Mouse (Mus musculus) hindlimb bud, embryonic 11.5 days (tissue): ENCODE measurements around the gene Tmem14a.
"Not testable (repeated sequence)": the region's sequence is repeated elsewhere in the genome, so short reads cannot be mapped to it uniquely, and the experiment has no call there.

Experiments
- DNase-seq: peaks from one replicate; pipeline ENCODE4 v3.0.0-alpha.2; 2012; ENCODE audit warnings: low read depth, low spot score; ENCODE audit errors: extremely low spot score

Gene Tmem14a

GRCm38 (mm10) chr1:21218489-21218919, at the start of gene Tmem14a:
Tmem14a (plus strand) TSS chr1:21218575.
- DNase-seq = peak; percentile 60

- no peak for DNase-seq
Measured at GRCm38 (mm10) chr1:21185196-21185595, 33.2 kb upstream of the Tmem14a start.

DNA sequence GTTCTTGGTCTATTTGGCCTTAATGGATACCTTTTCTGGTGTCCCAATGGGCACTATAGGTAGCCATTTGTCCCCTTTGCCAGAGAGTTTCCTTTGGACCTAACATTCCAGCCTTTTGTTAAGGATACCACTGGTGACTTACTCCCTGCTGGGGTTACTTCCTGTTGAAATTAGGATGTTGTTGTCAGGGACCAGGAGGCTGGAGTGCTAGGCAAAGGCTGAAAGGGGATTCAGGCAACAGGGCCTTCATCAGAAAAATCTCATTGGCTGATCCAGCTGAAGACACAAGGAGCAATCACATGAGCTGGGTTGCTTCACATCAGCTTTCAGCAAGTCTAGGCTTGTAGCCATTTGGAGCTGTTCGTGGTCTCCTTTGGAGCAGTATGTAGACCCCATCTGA, 12.1 kb upstream of the Tmem14a start:
- no peak for DNase-seq

GRCm38 (mm10) chr1:21213537-21213936, 4.8 kb upstream of the Tmem14a start:
- not testable (repeated sequence) for DNase-seq

DNA sequence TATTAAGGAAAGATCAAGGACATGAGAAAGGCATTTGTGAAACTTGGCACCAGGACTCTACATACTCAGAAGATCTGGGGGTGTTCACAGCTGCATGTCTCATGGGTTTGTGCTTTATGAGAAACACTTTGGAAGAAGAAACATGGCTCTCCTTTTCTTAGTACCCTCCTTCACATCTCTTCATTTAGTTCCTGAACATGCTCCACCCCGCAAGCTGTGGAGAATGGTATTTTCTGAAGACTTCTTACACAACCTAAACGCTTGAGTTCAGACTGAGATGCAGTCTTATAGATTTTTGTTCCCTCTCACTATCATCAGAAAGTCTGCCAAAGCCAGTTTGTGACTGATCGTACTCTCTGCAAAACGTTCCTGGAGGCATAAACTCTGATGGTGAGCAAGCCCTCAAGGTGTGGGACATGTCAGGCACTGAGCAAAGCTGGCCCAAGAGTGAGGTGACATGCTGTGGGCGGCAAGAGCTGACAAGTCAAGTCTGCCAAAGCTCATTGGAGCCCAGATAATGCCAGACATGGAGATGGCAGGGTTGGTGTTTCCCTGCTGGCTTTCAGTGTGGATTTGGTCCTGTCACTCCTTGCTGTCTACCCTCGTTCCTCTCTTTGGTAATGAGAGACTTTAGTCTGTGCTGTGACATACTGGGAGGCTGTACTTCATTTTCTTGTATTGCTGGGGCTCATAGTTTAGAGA, 4.2 kb upstream of the Tmem14a start:
- not testable (repeated sequence) for DNase-seq

DNA sequence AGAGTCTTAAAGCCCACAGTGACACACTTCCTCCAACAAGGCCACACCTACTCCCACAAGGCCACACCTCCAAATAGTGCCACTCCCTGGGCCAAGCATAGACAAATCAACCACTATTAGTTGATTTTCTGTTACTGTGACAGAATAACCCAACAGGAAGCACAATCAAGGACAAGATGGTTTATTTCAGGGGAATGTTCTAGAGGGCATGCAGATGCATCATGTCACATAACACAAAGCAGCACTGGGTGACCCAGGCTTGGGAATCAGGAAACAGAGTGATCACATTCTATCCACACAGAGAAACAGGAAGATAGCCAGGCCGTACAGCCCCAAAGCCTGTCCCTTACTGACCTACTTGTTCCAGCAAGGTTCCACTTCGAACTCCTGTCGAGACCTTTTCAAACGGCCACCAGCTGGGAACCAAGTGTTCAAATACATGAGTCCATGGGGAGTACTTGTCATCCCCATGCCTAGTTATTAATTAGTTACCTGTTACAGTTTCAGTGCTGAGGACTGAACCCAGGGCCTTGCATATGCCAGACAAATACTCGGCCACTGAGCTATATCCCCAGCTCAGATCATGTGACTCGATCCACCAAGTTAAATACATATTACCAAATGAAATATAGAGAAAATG, 9.5 kb downstream of the Tmem14a start:
- DNase-seq = no peak

DNA sequence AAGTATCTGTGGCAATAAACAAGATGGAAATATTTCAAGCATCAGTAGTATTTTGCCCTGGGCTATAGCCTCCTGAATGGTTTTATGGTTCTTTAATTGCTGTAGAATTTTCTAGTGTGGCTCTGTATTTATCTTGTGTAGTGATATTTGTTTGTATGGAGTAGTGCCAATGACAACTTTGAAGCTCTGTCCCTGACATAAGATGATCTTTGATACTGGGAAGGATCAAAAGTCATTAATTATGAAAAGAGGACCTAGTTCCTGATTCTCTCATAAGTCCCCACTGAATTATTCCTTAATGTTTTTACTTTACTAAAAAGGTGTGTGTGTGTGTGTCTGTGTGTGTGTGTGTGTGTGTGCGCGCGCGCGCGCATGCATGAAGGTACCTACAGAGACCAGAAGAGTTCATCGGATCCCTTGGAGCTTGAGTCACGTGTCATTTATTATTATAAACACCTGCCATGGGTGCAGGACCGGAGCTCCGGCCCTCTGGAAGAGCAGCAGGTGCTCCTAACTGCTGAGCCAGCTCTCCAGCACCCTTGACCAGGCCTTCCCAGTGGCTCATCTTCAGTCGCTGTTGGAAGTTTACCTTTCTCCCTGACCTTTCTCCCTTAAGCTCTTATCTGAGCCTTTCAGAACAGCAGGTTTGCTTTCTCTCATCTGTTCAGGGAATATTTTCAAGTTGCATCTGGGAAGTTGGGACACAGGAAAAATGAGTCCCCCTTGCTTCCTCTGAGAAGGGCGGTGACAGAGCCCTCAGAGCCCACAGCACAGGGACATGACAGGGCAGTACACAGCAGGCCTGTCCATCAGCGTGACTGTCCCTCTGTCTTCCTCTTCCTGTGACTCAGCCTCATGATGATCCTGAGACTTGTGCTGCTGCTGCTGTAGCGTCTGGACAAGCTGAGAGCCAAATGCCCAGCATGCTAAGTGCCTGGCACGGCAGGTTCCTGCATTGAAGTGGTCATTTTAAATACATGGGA, 10.7 kb downstream of the Tmem14a start:
- not testable (repeated sequence) for DNase-seq

GRCm38 (mm10) chr1:21230376-21230775, 12.0 kb downstream of the Tmem14a start:
- no peak for DNase-seq

GRCm38 (mm10) chr1:21231744-21232464, 13.5 kb downstream of the Tmem14a start:
- no peak for DNase-seq

- no peak for DNase-seq
Measured at GRCm38 (mm10) chr1:21232516-21232915, 14.1 kb downstream of the Tmem14a start.

- no peak for DNase-seq
Measured at GRCm38 (mm10) chr1:21235359-21235758, 17.0 kb downstream of the Tmem14a start.

- no peak for DNase-seq
Measured at GRCm38 (mm10) chr1:21239911-21240898, 21.8 kb downstream of the Tmem14a start, which contains the start of gene Gsta3. Gsta3 (plus strand) TSS chr1:21240589.

DNA sequence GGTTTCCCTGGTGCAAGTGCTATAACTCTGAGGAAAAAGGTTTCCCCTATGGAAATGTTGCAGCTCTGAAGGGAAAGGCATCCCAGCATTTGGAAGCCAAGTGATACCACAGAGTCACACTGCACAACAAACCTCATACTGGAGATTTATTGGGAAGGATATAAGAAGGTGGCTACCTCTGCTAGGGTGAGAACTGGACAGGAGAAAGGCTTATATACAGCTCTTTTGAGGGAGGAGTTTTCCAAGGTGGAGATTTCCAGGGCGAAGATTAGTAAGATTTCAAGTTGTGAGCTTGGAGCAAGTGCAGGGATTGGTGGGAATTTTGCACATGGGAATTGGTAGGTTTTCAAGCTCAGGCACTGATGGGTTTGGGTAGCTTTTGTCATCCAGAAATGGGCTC, 22.7 kb downstream of the Tmem14a start:
- no peak for DNase-seq

DNA sequence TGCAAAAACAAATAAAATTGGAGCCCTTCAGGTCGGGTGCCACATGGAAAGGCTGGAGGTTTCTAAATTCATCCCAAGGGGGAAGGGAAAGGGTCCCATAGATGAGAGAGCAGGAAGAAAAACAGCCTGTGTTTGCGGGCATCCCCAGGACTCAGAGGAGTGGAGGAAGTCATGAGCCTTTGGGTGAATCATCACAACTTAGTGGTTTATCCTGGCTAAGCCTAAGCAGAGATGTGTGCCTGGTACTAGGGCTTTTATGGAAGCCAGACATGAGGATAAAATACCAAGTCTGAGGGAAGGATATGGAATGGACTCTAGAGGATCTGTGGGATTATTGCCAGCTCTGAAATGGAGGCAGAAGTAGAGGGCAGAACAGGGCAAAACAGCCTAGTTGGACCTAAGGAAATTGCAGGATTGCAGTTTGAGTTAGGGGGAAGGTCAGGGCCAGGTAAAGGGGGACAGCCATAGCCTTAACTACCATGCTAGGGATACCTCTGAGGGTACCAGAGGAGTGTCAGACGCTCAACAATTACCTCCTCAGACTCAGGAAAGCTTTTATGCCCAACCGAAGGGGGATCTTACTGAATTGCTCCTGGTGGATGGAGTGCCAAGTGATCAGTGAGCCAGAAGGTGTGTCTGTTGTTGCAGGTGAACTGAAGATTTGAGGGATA, 26.1 kb downstream of the Tmem14a start:
- DNase-seq = no peak

GRCm38 (mm10) chr1:21246136-21246535, 27.8 kb downstream of the Tmem14a start:
- no peak for DNase-seq

DNA sequence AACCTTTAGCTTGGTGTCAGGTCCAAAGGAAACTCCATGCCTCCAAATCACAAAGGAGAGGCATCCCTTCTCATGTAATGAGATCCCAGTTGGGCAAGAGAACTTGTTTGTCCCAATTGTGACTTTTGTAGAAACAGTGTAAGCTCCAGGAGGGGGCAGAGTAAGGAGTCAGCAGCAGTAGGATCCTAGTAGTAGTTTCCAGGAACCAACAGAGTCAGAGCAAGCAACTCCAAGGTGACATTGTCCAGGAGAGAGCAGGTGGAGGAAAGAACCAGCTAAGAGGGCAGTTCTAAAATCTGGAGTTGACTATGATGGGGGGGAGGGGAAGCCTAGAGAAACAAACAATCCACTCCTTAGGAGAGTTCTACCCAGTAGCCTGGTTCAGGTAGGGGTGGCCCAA, 29.5 kb downstream of the Tmem14a start:
- DNase-seq = no peak

DNA sequence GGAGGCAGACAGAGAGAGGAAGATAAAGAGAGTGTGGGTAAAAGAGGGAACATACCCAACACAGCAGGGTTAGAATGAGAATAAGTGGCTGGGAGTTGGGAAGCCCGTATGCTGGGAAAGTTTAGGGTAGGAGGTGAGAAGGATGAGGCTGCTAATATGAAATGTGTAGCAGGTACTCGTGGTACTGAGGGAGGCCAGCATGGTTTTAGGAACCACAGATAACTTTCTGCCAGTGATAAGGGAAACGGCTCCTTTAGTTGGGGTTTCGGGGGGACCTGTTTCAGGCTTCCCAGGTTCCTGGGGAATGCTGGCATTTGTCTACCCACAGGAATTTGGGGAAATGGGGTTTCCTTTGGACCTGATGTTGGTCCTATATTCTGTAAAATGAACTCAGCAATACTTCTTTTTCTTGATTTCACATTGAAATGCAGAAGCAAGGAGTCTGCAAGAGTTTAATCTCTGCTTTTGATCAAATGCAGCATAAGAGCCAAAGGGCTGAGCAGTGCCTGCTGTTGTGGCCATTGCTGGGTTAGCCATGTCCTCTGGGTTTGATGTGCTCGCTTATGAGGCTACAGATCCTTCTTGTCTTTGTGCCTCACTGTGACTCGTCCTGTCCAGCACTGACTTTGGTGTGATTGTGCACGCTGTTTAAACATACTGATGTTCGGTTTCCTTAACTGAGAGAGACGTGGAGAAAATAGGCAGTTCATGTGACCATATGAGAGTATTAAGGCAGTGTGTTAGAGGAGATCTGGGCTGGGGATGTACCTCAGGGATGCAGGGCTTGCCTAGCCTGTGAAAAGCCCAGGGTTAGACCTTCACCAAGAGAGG, 30.4 kb downstream of the Tmem14a start:
- no peak for DNase-seq

DNA sequence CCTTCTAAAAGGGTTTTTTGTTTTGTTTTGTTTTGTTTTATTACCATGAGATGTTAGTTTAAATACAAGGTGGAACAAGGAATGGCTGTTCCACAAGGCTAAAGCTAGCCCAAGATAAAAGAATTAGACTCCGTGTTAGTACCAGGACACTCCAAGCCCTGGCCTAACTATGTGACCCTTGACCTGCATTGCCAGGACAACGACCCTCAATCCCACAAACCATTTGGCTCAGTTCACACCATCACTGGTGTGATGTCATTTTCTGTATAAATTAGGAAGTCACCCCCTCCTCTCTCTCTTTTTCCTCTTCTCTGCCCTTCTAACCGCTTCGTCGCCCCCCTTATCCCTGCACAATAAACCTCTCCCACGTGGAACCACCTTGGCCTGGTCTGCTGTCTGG, 33.3 kb downstream of the Tmem14a start:
- no peak for DNase-seq
